In the genomic region with DNA sequence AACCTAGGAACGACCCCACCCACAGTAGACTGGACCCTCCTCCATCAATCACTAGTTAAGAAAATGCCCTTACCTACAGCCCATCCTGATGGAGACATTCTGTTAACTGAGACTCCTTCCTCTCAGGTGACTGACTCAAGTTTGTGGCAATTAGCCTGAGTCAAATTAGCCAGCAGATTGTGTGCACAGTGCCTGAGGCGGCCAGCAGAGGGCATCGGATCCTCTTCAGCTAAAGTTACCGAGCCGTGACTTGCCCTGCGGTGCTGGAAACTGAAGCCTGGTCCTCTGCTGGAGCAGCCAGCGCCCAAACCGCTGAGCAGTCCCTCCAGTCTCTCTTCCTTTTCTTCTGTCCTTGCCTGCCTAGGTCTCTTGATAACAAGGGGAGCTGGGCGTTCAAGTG, we compare ENCODE assay signal across 23 mouse cellular contexts. TPM values are rescaled to one million over a fixed set of nuclear protein-coding genes. Genes with fewer than 3 reads are reported as not detected.
DNase-seq lines count a peak whose midpoint lies in the region; ATAC-seq and TF ChIP-seq lines count a peak whose summit lies in the region.
"Had no signal": no experiment of that assay in that cellular context is flagged by ENCODE, and none has a peak within 500 bp of the region (broad histone marks: within the 10 kb centered on the region; RNA-seq: fewer than 3 reads in every experiment).

No protein-coding gene starts in this region.

- H3K9me3 ChIP-seq in intestine, postnatal 0 days (ENCODE audit: control insufficient read depth) = no peaks in the 10 kb centered on the region
- peaks cover 3% of the 10 kb centered on the region; the same call in 1 of the 2 replicates for H3K9me3 ChIP-seq in intestine, embryonic 16.5 days (ENCODE audit: control insufficient read depth, low read length)
- no peaks in the 10 kb centered on the region; the same call in 1 of the 2 replicates for H3K9me3 ChIP-seq in lung, embryonic 14.5 days (ENCODE audit: low read depth, low read length)
- H3K9me3 ChIP-seq in MEL (replicated peaks; ENCODE audit: insufficient read depth, low read length) = no peaks in the 10 kb centered on the region
- H3K9me3 ChIP-seq: embryonic facial prominence, embryonic 12.5 days; hindbrain, embryonic 15.5 days; liver, embryonic 13.5 days; lung, embryonic 15.5 days had no signal

- TF ChIP-seq CTCF in intestine, postnatal 0 days (IDR thresholded peaks at IDR 0.05; ENCODE audit: low read depth) = 0 out of 2 replicates have a peak, but pooled peaks have one; percentile 20
- TF ChIP-seq CTCF in lung, embryonic 14.5 days (IDR thresholded peaks at IDR 0.05; ENCODE audit: low read depth) = peak; percentile 27
- TF ChIP-seq CTCF in MEL (IDR thresholded peaks at IDR 0.05 in 2 of 3, conservative IDR thresholded peaks at IDR 0.05 in 1 of 3; ENCODE audit: control insufficient read depth in 1 of 3, insufficient read depth in 1 of 3, low read depth in 2 of 3, low read length in 3 of 3, poor library complexity in 1 of 3, severe bottlenecking in 1 of 3) = peak; percentile 33 to 63 (median 57)

- no peaks in the 10 kb centered on the region for H3K27me3 ChIP-seq in intestine, postnatal 0 days (replicated peaks; ENCODE audit: control insufficient read depth, insufficient read depth, low read length)
- H3K27me3 ChIP-seq in intestine, embryonic 16.5 days (replicated peaks; ENCODE audit: control insufficient read depth, insufficient read depth, low read length) = no peaks in the 10 kb centered on the region
- H3K27me3 ChIP-seq in lung, embryonic 14.5 days (ENCODE audit: insufficient read depth, low read length) = no peaks in the 10 kb centered on the region
- H3K27me3 ChIP-seq in MEL (ENCODE audit: control insufficient read depth in 1 of 2, insufficient read depth in 2 of 2, low read length in 2 of 2) = no peaks in the 10 kb centered on the region
- H3K27me3 ChIP-seq: embryonic facial prominence, embryonic 12.5 days; forebrain, embryonic 12.5 days; hindbrain, embryonic 15.5 days; kidney, embryonic 15.5 days; liver, embryonic 13.5 days; lung, embryonic 15.5 days had no signal

- H3K4me1 ChIP-seq in intestine, postnatal 0 days (replicated peaks; ENCODE audit: control insufficient read depth, insufficient read depth, low read length) = no peaks in the 10 kb centered on the region
- H3K4me1 ChIP-seq in intestine, embryonic 16.5 days (ENCODE audit: control insufficient read depth, insufficient read depth, low read length) = no peaks in the 10 kb centered on the region
- no peaks in the 10 kb centered on the region for H3K4me1 ChIP-seq in lung, embryonic 14.5 days (ENCODE audit: insufficient read depth)
- peaks cover 2 to 4% of the 10 kb centered on the region in 2 experiments; a peak in 2 of 4 replicates for H3K4me1 ChIP-seq in MEL (ENCODE audit: control insufficient read depth in 1 of 2, insufficient read depth in 2 of 2, low read length in 2 of 2)
- H3K4me1 ChIP-seq: embryonic facial prominence, embryonic 12.5 days; forebrain, embryonic 12.5 days; hindbrain, embryonic 15.5 days; liver, embryonic 13.5 days; lung, embryonic 15.5 days had no signal

- ATAC-seq in intestine, postnatal 0 days = no peak
- ATAC-seq in intestine, embryonic 16.5 days = no peak
- ATAC-seq in lung, embryonic 14.5 days (ENCODE audit: insufficient read depth) = no peak
- ATAC-seq: midbrain, embryonic 16.5 days had no signal

- DNase-seq in lung, embryonic 14.5 days = no peak
- DNase-seq in lung, postnatal 14 days = no peak
- DNase-seq in MEL (ENCODE audit: low read depth, low spot score) = peak; percentile 34
- no peak for DNase-seq in adrenal gland, postnatal 10 days
- no peak for DNase-seq in ovary, postnatal 36 days (ENCODE audit: low spot score)
- DNase-seq: cerebellum, adult 18-20 months; cerebellum, postnatal 14 days; gastrocnemius, postnatal 36 days; kidney, adult 11 months; liver, embryonic 13.5 days had no signal

- H3K9ac ChIP-seq in intestine, postnatal 0 days (ENCODE audit: low read depth, low read length) = no peak overlapping the region
- no peak overlapping the region for H3K9ac ChIP-seq in intestine, embryonic 16.5 days (ENCODE audit: low read depth, low read length)
- H3K9ac ChIP-seq in lung, embryonic 14.5 days = no peak overlapping the region
- H3K9ac ChIP-seq in MEL (ENCODE audit: control insufficient read depth, low read depth, low read length, poor library complexity, severe bottlenecking) = no peak overlapping the region
- H3K9ac ChIP-seq: embryonic facial prominence, embryonic 12.5 days; forebrain, embryonic 12.5 days; hindbrain, embryonic 15.5 days; kidney, embryonic 15.5 days; liver, embryonic 13.5 days; lung, embryonic 15.5 days had no signal

- no peak for TF ChIP-seq POLR2A in MEL (IDR thresholded peaks at IDR 0.05; ENCODE audit: control insufficient read depth in 1 of 2, insufficient read depth in 1 of 2, low read depth in 1 of 2, low read length in 2 of 2, poor library complexity in 1 of 2)

- H3K36me3 ChIP-seq in intestine, postnatal 0 days (ENCODE audit: control insufficient read depth, insufficient read depth) = no peaks in the 10 kb centered on the region
- no peaks in the 10 kb centered on the region for H3K36me3 ChIP-seq in intestine, embryonic 16.5 days (ENCODE audit: control insufficient read depth, insufficient read depth, low read length)
- H3K36me3 ChIP-seq in lung, embryonic 14.5 days (ENCODE audit: insufficient read depth) = no peaks in the 10 kb centered on the region
- H3K36me3 ChIP-seq in MEL (ENCODE audit: control insufficient read depth in 1 of 2, insufficient read depth in 2 of 2, low read length in 2 of 2) = no peaks in the 10 kb centered on the region
- H3K36me3 ChIP-seq: embryonic facial prominence, embryonic 12.5 days; forebrain, embryonic 12.5 days; hindbrain, embryonic 15.5 days; kidney, embryonic 15.5 days; liver, embryonic 13.5 days; lung, embryonic 15.5 days had no signal

- no peak for TF ChIP-seq EP300 in MEL (IDR thresholded peaks at IDR 0.05; ENCODE audit: low read depth in 1 of 2, low read length in 2 of 2)

- peak; percentile 44 for TF ChIP-seq RAD21 in MEL (IDR thresholded peaks at IDR 0.05; ENCODE audit: low read depth, low read length)

- H3K79me2 ChIP-seq in MEL (ENCODE audit: control insufficient read depth, insufficient read depth, low read length, poor library complexity) = no peaks in the 10 kb centered on the region

- no peak overlapping the region for H3K27ac ChIP-seq in intestine, postnatal 0 days (ENCODE audit: low read depth, low read length)
- H3K27ac ChIP-seq in intestine, embryonic 16.5 days (ENCODE audit: low read length) = no peak overlapping the region
- no peak overlapping the region for H3K27ac ChIP-seq in lung, embryonic 14.5 days (ENCODE audit: low read depth)
- no peak overlapping the region for H3K27ac ChIP-seq in MEL (ENCODE audit: control insufficient read depth, low read depth, low read length)
- H3K27ac ChIP-seq: embryonic facial prominence, embryonic 12.5 days; forebrain, embryonic 12.5 days; hindbrain, embryonic 15.5 days; kidney, embryonic 15.5 days; liver, embryonic 13.5 days; lung, embryonic 15.5 days; macrophage had no signal

- H3K4me3 ChIP-seq in intestine, postnatal 0 days (ENCODE audit: low read depth, low read length) = no peak overlapping the region
- no peak overlapping the region for H3K4me3 ChIP-seq in intestine, embryonic 16.5 days (ENCODE audit: low read length)
- no peak overlapping the region for H3K4me3 ChIP-seq in lung, embryonic 14.5 days (ENCODE audit: low read depth, low read length)
- H3K4me3 ChIP-seq in MEL (ENCODE audit: control insufficient read depth in 1 of 2, insufficient read depth in 1 of 2, low read depth in 2 of 2, low read length in 2 of 2) = no peak overlapping the region
- H3K4me3 ChIP-seq: embryonic facial prominence, embryonic 12.5 days; erythroblast, embryonic 14.5 days; forebrain, embryonic 12.5 days; hindbrain, embryonic 15.5 days; kidney, embryonic 15.5 days; liver, embryonic 13.5 days; lung, embryonic 15.5 days had no signal

- no peak overlapping the region for H3K4me2 ChIP-seq in intestine, postnatal 0 days (replicated peaks; ENCODE audit: low read depth)
- H3K4me2 ChIP-seq in intestine, embryonic 16.5 days (ENCODE audit: low read depth, low read length) = no peak overlapping the region
- no peak overlapping the region for H3K4me2 ChIP-seq in lung, embryonic 14.5 days
- H3K4me2 ChIP-seq: embryonic facial prominence, embryonic 12.5 days; forebrain, embryonic 12.5 days; hindbrain, embryonic 15.5 days; kidney, embryonic 15.5 days; liver, embryonic 13.5 days; lung, embryonic 15.5 days had no signal

- 94% methylated on average over 9 of the region's 9 CpGs for WGBS in intestine, postnatal 0 days
- WGBS in intestine, embryonic 16.5 days = 90% methylated on average over 9 of the region's 9 CpGs
- 82% methylated on average over 9 of the region's 9 CpGs for WGBS in lung, embryonic 14.5 days

TF ChIP-seq in MEL, 35 proteins besides CTCF, POLR2A, EP300 and RAD21 (continues in another document):
- TF ChIP-seq ZMIZ1 (IDR thresholded peaks at IDR 0.05; ENCODE audit: low read depth, low read length) = no peak

RNA-seq across cellular contexts. Expression of a gene that starts 24.8 kb away (rescaled TPM):
- 9.1 and 9.2 TPM in 2 replicates for polyA plus RNA-seq in intestine, postnatal 0 days (2015; fragmentation: Nextera tagmentation; extraction: Ambion mirVana)
- 20.8 and 23.1 TPM in 2 replicates for polyA plus RNA-seq in intestine, embryonic 16.5 days (2015; fragmentation: Nextera tagmentation; extraction: Ambion mirVana)
- polyA plus RNA-seq in lung, embryonic 14.5 days (2014; fragmentation: Nextera tagmentation; extraction: Ambion mirVana) = 4.4 and 4.9 TPM in 2 replicates
- total RNA-seq in MEL (2012; rRNA removed) = 1.5 and 2.2 TPM in 2 replicates
- 1 to 10 TPM in 1 of 2 experiments, not detected in 1; 1.7 TPM for polyA plus RNA-seq in MEL (2012; ENCODE audit: insufficient read depth in 1 of 2, insufficient read length in 2 of 2, low read depth in 1 of 2, low replicate concordance in 2 of 2, missing spikeins in 1 of 2)
- total RNA-seq in adrenal gland, postnatal 10 days (2021) = 1 to 10 TPM; 5.9 to 7.7 TPM
- polyA plus RNA-seq: erythroblast, embryonic 14.5 days had no signal

RNA-seq across cellular contexts. Expression of a gene that starts 56.8 kb away (rescaled TPM):
- not detected in 2 replicates for polyA plus RNA-seq in intestine, postnatal 0 days (2015; fragmentation: Nextera tagmentation; extraction: Ambion mirVana)
- polyA plus RNA-seq in intestine, embryonic 16.5 days (2015; fragmentation: Nextera tagmentation; extraction: Ambion mirVana) = 5.8 and 7.1 TPM in 2 replicates
- polyA plus RNA-seq in lung, embryonic 14.5 days (2014; fragmentation: Nextera tagmentation; extraction: Ambion mirVana) = not detected in 2 replicates
- 8.1 and 11.1 TPM in 2 replicates for total RNA-seq in MEL (2012; rRNA removed)
- polyA plus RNA-seq in MEL (2012; ENCODE audit: insufficient read depth in 1 of 2, insufficient read length in 2 of 2, low read depth in 1 of 2, low replicate concordance in 2 of 2, missing spikeins in 1 of 2) = 10 to 100 TPM in 1 of 2 experiments, not detected in 1; 17.8 TPM
- total RNA-seq in adrenal gland, postnatal 10 days (2021) = 1 to 10 TPM; 1.9 to 2.0 TPM
- total RNA-seq: layer of hippocampus, postnatal 14 days had no signal
- polyA plus RNA-seq: embryonic facial prominence, embryonic 12.5 days; forebrain, embryonic 12.5 days; heart, postnatal 0 days; limb, embryonic 11.5 days; liver, embryonic 13.5 days had no signal

RNA-seq across cellular contexts. Expression of a gene that starts 57.3 kb away (rescaled TPM):
- 37.1 and 41.2 TPM in 2 replicates for polyA plus RNA-seq in intestine, postnatal 0 days (2015; fragmentation: Nextera tagmentation; extraction: Ambion mirVana)
- 124 and 125 TPM in 2 replicates for polyA plus RNA-seq in intestine, embryonic 16.5 days (2015; fragmentation: Nextera tagmentation; extraction: Ambion mirVana)
- polyA plus RNA-seq in lung, embryonic 14.5 days (2014; fragmentation: Nextera tagmentation; extraction: Ambion mirVana) = 142 and 155 TPM in 2 replicates
- 205 and 227 TPM in 2 replicates for total RNA-seq in MEL (2012; rRNA removed)
- polyA plus RNA-seq in MEL (2012; ENCODE audit: insufficient read depth in 1 of 2, insufficient read length in 2 of 2, low read depth in 1 of 2, low replicate concordance in 2 of 2, missing spikeins in 1 of 2) = 100 to 1,000 TPM; 263 to 398 TPM
- total RNA-seq in adrenal gland, postnatal 10 days (2021) = 100 to 1,000 TPM in 1 of 2 experiments, 10 to 100 TPM in 1; 92.2 to 106 TPM
